Mouse (Mus musculus) thymus, adult 2 months (tissue): ENCODE measurements at regions not wholly inside any gene's neighbourhood (a gene's known extent, or its start where the extent isn't known, plus 50 kb on each side); places are given as distances from the start of the nearest gene placed in this dataset.

ENCODE experiments used
- CTCF ChIP-seq: fragments of 200-500 bp; IDR thresholded peaks from 2 replicates; pipeline ENCODE4 v1.5.1; 2012; ENCODE audit warnings: mild to moderate bottlenecking, control low read depth, low read length, moderate library complexity, borderline replicate concordance; ENCODE audit not compliant: control insufficient read depth, poor library complexity, insufficient read depth; ENCODE audit errors: extremely low read depth
- POLR2A ChIP-seq: fragments of 200-500 bp; IDR thresholded peaks from 2 replicates; pipeline ENCODE4 v1.6.1; 2012; ENCODE audit warnings: mild to moderate bottlenecking, low read length, control low read depth, moderate library complexity; ENCODE audit not compliant: control insufficient read depth, poor library complexity, insufficient read depth; ENCODE audit errors: extremely low read depth

DNA sequence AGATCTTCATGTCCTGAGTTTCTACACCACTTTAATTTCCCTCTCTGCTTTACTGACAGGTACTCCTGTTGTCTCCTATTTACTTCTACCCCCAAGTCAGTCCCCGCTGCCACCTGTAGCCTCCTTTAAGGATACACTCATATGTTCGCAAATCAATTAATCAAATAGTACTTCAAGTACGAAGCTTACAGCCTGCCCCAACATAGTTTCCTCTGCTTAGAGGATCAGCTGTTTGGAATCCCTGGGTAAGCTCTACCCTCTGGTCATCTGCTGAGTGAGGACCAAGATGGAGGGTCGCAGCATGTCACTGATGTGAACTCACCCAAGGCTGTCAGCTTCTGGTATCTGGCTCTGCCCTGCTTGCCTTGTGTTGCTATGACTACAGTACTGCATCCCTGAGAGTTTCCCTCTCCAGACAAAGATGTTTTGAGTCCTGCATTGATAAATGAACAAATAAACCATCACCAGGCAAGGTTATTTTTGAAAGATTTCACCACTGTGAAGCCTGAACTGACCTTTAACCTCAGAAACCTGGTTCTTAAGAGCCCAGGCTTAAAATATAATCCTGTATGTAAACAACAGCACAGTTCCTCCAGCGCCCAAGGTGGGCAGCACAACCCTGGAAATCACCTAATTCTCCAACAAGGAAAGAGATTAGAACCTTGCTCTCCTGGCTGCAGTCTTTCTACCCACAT is 159.6 kb upstream of the Foxq1 start:
- no peak for TF ChIP-seq CTCF
- no peak for TF ChIP-seq POLR2A
